Mouse (Mus musculus) brain, embryonic 14.5 days (tissue): ENCODE measurements at regions not wholly inside any gene's neighbourhood (a gene's known extent, or its start where the extent isn't known, plus 50 kb on each side); places are given as distances from the start of the nearest gene placed in this dataset.

Experiments used
- CTCF ChIP-seq: fragments of 200-500 bp; IDR thresholded peaks from 2 replicates; pipeline ENCODE4 v1.5.1; 2012; ENCODE audit warnings: inconsistent platforms, mild to moderate bottlenecking, moderate library complexity, borderline replicate concordance; ENCODE audit not compliant: insufficient read depth, insufficient read length; ENCODE audit errors: extremely low read depth
- POLR2A ChIP-seq: fragments of 200-500 bp; IDR thresholded peaks from 2 replicates; pipeline ENCODE4 v1.6.1; 2012; ENCODE audit warnings: mild to moderate bottlenecking, inconsistent platforms, borderline replicate concordance; ENCODE audit not compliant: poor library complexity, insufficient read depth, insufficient read length, severe bottlenecking; ENCODE audit errors: extremely low read depth

DNA sequence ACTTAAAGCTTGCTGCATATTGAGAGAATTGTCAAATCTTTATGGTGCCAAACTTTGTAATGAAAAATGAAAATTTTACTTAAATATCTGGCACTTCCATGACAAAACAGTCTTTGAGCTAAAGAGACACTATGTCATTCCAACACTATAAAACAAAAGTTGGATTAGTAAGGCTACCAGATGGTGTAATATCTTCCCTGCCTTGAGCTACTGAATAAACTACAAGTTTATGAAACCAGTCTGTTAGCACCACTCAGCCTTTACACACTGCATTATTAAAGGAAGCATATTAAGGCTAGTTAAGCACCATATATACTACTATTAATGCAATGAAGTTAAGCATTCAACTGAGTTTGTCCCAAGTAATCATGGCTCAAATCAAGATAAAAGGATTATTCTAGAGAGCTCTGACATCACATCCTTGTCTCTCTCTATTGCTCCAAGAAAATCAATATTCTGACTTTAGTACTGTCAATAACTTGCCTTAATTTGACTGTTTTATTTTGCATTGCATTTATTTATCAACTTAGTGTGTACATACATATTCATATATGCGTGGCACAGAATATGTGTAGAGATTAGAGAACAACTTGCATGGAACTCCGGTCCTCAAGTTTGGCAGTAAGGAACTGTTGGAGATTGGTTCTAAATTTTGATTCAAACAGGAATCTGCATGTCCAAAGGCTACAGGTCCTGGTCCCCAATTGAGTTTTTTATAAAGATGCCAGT lies 526.3 kb downstream of the Otol1 start:
- TF ChIP-seq CTCF (no peak), POLR2A (no peak)
